Mouse (Mus musculus) small intestine, adult 10 weeks (tissue): ENCODE measurements around the gene 2810004N23Rik. TPM values are rescaled to one million over a fixed set of nuclear protein-coding genes. Genes with fewer than 3 reads are reported as not detected.

Source experiments
- polyA plus RNA-seq: library from polyadenylated mRNA; stranded (reverse); fragments of 350-450 nt; fragmentation: Illumina TruSeq; extraction: RNeasy Lipid Tissue Mini Kit (QIAGEN cat#74804); gene quantifications from one replicate; pipeline ENCODE4 v1.2.3, GENCODE M21; 2014; ENCODE audit warnings: low replicate concordance

Gene 2810004N23Rik
- polyA plus RNA-seq: 13.8 TPM

DNA sequence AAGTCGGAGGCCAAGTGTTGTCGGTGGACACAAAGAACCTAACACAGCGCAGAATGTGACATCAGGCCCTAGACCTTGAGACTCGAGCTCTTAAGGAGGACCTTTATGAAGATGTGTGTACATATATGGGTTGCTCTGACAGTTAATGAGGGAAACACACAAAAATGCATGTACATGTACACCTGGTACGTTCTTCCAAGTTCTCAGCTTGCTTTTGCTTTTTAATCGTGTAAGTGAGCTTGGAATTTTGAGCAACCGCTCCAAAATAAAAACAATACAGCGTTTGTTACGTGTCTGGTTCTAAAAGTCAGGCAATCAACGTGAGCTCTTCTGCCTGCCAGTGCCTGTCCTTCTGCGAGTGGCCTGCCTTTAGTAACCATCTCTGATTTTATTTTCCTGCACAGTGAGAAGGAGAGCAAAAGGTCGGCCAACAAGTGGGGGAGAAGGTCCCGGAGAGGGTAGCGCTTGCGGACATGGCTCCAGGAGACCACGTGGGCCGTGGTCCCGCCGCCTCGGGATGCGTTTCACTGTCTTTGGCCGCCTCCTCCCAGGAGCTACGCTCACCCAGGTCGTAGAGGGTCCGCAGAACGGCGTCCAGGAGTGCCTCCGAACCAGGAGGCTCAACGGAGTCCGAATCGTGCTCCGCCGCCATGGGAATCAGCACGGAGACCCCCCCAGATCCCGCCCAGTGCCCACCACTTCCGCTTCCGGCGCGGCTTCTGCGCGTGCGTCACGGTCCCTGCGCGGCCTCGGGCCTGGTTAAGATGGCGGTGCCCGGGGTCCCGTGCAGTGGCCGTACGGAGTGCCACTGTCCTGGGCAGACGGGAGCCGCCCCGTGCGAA lies at the start of gene 2810004N23Rik, which contains the start of gene Gnpat:
2810004N23Rik (minus strand) TSS at position 800 of the 842 bp plus-strand sequence.
Gnpat (plus strand) TSS at position 713 of the 842 bp plus-strand sequence.

GRCm38 (mm10) chr8:124897386-124898250 lies 34.7 kb upstream of the 2810004N23Rik start, which contains the start of the genes Exoc8 and Sprtn:
Gene Exoc8 (minus strand): TSS chr8:124897705.
Gene Sprtn (plus strand): TSS chr8:124897886.

GRCm38 (mm10) chr8:124792708-124793107 lies 70.2 kb downstream of the 2810004N23Rik start, which contains the start of gene Trim67:
Gene Trim67 (plus strand): TSS chr8:124793092.

Other genes with a start within 250 kb of the 2810004N23Rik start
- gene 2310022B05Rik, start 199.8 kb downstream of the 2810004N23Rik start, polyA plus RNA-seq: 6.2 TPM
- 33.3 TPM for gene Ttc13, start 141.1 kb downstream of the 2810004N23Rik start, polyA plus RNA-seq
- gene Arv1, start 141.0 kb downstream of the 2810004N23Rik start, polyA plus RNA-seq: 0.89 TPM
- gene Fam89a, start 111.3 kb downstream of the 2810004N23Rik start, polyA plus RNA-seq: not detected
- not detected for gene Trim67, start 70.0 kb downstream of the 2810004N23Rik start, polyA plus RNA-seq
- gene Gnpat, start 87 bp downstream of the 2810004N23Rik start, polyA plus RNA-seq: 24.9 TPM
- gene Exoc8, start 34.6 kb upstream of the 2810004N23Rik start, polyA plus RNA-seq: 10.8 TPM
- gene Sprtn, start 34.8 kb upstream of the 2810004N23Rik start, polyA plus RNA-seq: 13.6 TPM
- gene Egln1, start 86.2 kb upstream of the 2810004N23Rik start, polyA plus RNA-seq: 22.6 TPM
- 33.2 TPM for gene Tsnax, start 149.9 kb upstream of the 2810004N23Rik start, polyA plus RNA-seq
- gene Disc1, start 191.1 kb upstream of the 2810004N23Rik start, polyA plus RNA-seq: not detected